Mouse (Mus musculus) brain, embryonic 14.5 days (tissue): ENCODE measurements around the gene Gm281.
"Not testable (repeated sequence)": the region's sequence is repeated elsewhere in the genome, so short reads cannot be mapped to it uniquely, and the experiment has no call there.

Experiments used
- CTCF ChIP-seq: fragments of 200-500 bp; IDR thresholded peaks from 2 replicates; pipeline ENCODE4 v1.5.1; 2012; ENCODE audit warnings: inconsistent platforms, mild to moderate bottlenecking, moderate library complexity, borderline replicate concordance; ENCODE audit not compliant: insufficient read depth, insufficient read length; ENCODE audit errors: extremely low read depth
- POLR2A ChIP-seq: fragments of 200-500 bp; IDR thresholded peaks from 2 replicates; pipeline ENCODE4 v1.6.1; 2012; ENCODE audit warnings: mild to moderate bottlenecking, inconsistent platforms, borderline replicate concordance; ENCODE audit not compliant: poor library complexity, insufficient read depth, insufficient read length, severe bottlenecking; ENCODE audit errors: extremely low read depth

DNA sequence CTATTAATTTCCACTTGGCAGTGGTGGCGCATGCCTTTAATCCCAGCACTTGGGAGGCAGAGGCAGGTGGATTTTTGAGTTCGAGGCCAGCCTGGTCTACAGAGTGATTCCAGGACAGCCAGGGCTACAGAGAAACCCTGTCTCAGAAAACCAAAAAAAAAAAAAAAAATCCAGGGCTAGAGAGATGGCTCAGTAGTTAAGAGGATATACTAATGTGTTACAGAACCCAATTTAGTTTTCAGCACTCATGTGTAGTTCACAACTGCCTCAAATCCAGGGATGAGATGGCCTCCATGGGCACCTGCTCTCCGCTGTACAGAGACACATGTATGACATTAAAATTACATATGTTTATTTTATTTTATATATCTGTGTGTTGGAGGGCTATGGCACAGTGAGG lies 37.9 kb upstream of the Gm281 start:
- not testable (repeated sequence) for TF ChIP-seq CTCF, POLR2A
